ENCODE assay signal across 9 mouse cellular contexts in genomic region chr11:96621167-96621566, GRCm38 (mm10).
DNase-seq lines count a peak whose midpoint lies in the region; ATAC-seq and TF ChIP-seq lines count a peak whose summit lies in the region.
"Had no signal": no experiment of that assay in that cellular context is flagged by ENCODE, and none has a peak within 500 bp of the region (broad histone marks: within the 10 kb centered on the region; RNA-seq: fewer than 3 reads in every experiment).

No protein-coding gene starts in this region.

- H3K36me3 ChIP-seq in CH12.LX (replicated peaks in 1 of 2; ENCODE audit: control insufficient read depth in 1 of 2, insufficient read depth in 1 of 2, low read length in 1 of 2) = no peaks in the 10 kb centered on the region
- H3K36me3 ChIP-seq in hindbrain, embryonic 10.5 days = no peaks in the 10 kb centered on the region
- H3K36me3 ChIP-seq: midbrain, embryonic 12.5 days had no signal

- H3K9ac ChIP-seq in CH12.LX (ENCODE audit: insufficient read depth, low read depth) = no peak overlapping the region
- H3K9ac ChIP-seq: midbrain, embryonic 12.5 days had no signal

- H3K9me3 ChIP-seq in CH12.LX (replicated peaks; ENCODE audit: low read length) = no peaks in the 10 kb centered on the region
- H3K9me3 ChIP-seq in hindbrain, embryonic 10.5 days = no peaks in the 10 kb centered on the region
- H3K9me3 ChIP-seq: midbrain, embryonic 12.5 days had no signal

- peak overlapping the region; percentile 99 for H3K4me2 ChIP-seq in CH12.LX (ENCODE audit: insufficient read depth, low read depth, poor library complexity, severe bottlenecking)
- H3K4me2 ChIP-seq: midbrain, embryonic 12.5 days had no signal

- H3K4me1 ChIP-seq in CH12.LX (ENCODE audit: control insufficient read depth in 1 of 2, insufficient read depth in 2 of 2) = peaks cover 0 to 5% of the 10 kb centered on the region in 2 experiments; a peak in 3 of 4 replicates
- H3K4me1 ChIP-seq in hindbrain, embryonic 10.5 days (replicated peaks) = peaks cover 26% of the 10 kb centered on the region

- no peak overlapping the region for H3K27ac ChIP-seq in CH12.LX (ENCODE audit: insufficient read depth, low read depth)
- H3K27ac ChIP-seq in hindbrain, embryonic 10.5 days = no peak overlapping the region
- H3K27ac ChIP-seq: midbrain, embryonic 12.5 days had no signal

- peak; percentile 79 for DNase-seq in CH12.LX (ENCODE audit: extremely low read depth)
- DNase-seq in adrenal gland, adult (ENCODE audit: inconsistent age in 2 of 2, low spot score in 1 of 2) = peak; percentile 85 to 93
- DNase-seq in embryo, embryonic 10 days (ENCODE audit: low spot score) = peak; percentile 94
- peak; percentile 73 for DNase-seq in hindbrain, embryonic 10.5 days (ENCODE audit: low spot score)
- peak; percentile 64 to 70 for DNase-seq in layer of hippocampus, postnatal 14 days (ENCODE audit: low spot score in 2 of 2)
- DNase-seq in mesoderm, embryonic 11.5 days (ENCODE audit: low read depth, low spot score) = peak; percentile 88
- peak; percentile 26 to 60 for DNase-seq in spleen, postnatal 14 days (ENCODE audit: low spot score in 2 of 2)

- 28% methylated on average over 4 of the region's 4 CpGs for WGBS in hindbrain, embryonic 10.5 days

- no peak overlapping the region for H3K4me3 ChIP-seq in CH12.LX (replicated peaks in 1 of 3; ENCODE audit: low read depth in 2 of 3, low read length in 2 of 3, poor library complexity in 1 of 3)
- no peak overlapping the region for H3K4me3 ChIP-seq in hindbrain, embryonic 10.5 days
- H3K4me3 ChIP-seq: midbrain, embryonic 12.5 days had no signal

- TF ChIP-seq POLR2A in CH12.LX (IDR thresholded peaks at IDR 0.05; ENCODE audit: low read depth, low read length) = no peak

- in situ Hi-C loops in CH12.LX (cut with MboI; ENCODE audit: low pct_ligation_motif_present, low pct_unique_long_range_greater_than_20kb, low sequenced_read_pairs) = no loop called here

- TF ChIP-seq CTCF in CH12.LX (conservative IDR thresholded peaks at IDR 0.05 in 1 of 2, IDR thresholded peaks at IDR 0.05 in 1 of 2; ENCODE audit: low read depth in 2 of 2, low read length in 2 of 2) = peak; percentile 91 to 99

- dilution Hi-C loops in CH12.LX (cut with MboI; ENCODE audit: extremely low pct_ligation_motif_present, extremely low pct_unique_long_range_greater_than_20kb, low sequenced_read_pairs) = no loop called here

- TF ChIP-seq EP300 in CH12.LX (IDR thresholded peaks at IDR 0.05; ENCODE audit: low read length) = no peak

- TF ChIP-seq RAD21 in CH12.LX (IDR thresholded peaks at IDR 0.05; ENCODE audit: low read depth, low read length) = peak; percentile 66

- H3K79me2 ChIP-seq in CH12.LX (replicated peaks; ENCODE audit: control insufficient read depth, extremely low read depth, insufficient read depth, poor library complexity, severe bottlenecking) = no peaks in the 10 kb centered on the region

- peaks cover 31% of the 10 kb centered on the region for H3K27me3 ChIP-seq in CH12.LX (replicated peaks)
- H3K27me3 ChIP-seq in hindbrain, embryonic 10.5 days (ENCODE audit: insufficient read depth, poor library complexity, severe bottlenecking) = peaks cover 17% of the 10 kb centered on the region

- no peak for ATAC-seq in megakaryocyte-erythroid progenitor cell, adult 5-6 weeks (replicated peaks; ENCODE audit: low FRiP score, low TSS enrichment, poor library complexity, severe bottlenecking)

TF ChIP-seq in CH12.LX, 34 proteins besides CTCF, POLR2A, EP300 and RAD21:
- TF ChIP-seq ELF1 (IDR thresholded peaks at IDR 0.05; ENCODE audit: low read depth, low read length) = no peak
- no peak for TF ChIP-seq JUN (IDR thresholded peaks at IDR 0.05; ENCODE audit: insufficient read depth, low read depth, low read length)
- no peak for TF ChIP-seq GABPA (IDR thresholded peaks at IDR 0.05; ENCODE audit: insufficient replicate concordance, low read depth, low read length)
- TF ChIP-seq SMC3 (IDR thresholded peaks at IDR 0.05; ENCODE audit: low read depth, low read length) = peak; percentile 73
TF ChIP-seq in CH12.LX: peak in this region for 1.

Comparison
In these comparisons a context has a peak if more than half of its experiments do, and no peak if none do; other contexts are left out.
1. DNase-seq: peak in every context shown above with its lines; median percentile 94 in embryo, embryonic 10 days; 89 in adrenal gland, adult; 88 in mesoderm, embryonic 11.5 days; 79 in CH12.LX; 73 in hindbrain, embryonic 10.5 days; 67 in layer of hippocampus, postnatal 14 days; 43 in spleen, postnatal 14 days.